Mouse (Mus musculus) embryo, embryonic 10.5 days (tissue): Measurements from ENCODE around the gene Olfr811.

ENCODE experiments used
- DNase-seq: peaks from one replicate; pipeline ENCODE4 v3.0.0-alpha.2; 2015; ENCODE audit warnings: low spot score

Olfr811 gene

DNA sequence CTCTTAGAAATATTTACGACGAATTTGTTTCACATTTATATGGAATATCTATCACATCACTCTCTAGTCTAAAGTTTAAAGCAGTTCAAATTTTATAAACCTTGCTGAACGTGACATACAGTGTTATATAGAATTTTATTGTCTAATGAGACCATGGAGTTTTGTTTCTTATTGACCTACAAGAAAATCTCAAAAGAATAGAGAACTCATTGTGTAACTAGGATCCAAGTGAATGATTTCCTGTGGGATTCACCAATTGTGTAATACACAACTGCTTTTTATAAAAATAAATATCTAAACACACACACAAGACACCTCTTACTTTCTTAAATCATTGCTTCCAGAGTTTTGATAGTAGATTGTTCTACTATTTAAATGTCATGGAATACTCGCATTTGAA is at the start of gene Olfr811:
Gene Olfr811 (minus strand): TSS at position 101 of the 400 bp plus-strand sequence.
- no peak for DNase-seq

DNA sequence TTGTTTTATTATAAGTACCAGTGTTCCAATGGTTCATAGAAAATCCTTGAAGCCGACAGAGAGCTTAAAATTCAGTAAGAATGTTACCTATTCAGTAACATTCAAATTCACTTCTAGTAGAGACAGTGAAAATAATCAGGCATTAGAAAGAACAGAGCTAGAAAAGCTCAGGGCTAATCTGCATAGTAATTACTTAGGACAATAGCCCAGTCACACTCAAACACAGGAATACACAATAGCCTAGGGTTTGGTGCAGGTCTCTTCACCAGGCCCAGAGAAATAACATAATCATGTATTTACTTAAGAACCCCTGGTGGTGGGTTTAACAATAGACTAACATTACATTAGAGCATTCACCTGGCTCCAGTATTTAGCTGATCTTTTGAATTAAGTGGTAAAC is 43.1 kb upstream of the Olfr811 start:
- DNase-seq = no peak

DNA sequence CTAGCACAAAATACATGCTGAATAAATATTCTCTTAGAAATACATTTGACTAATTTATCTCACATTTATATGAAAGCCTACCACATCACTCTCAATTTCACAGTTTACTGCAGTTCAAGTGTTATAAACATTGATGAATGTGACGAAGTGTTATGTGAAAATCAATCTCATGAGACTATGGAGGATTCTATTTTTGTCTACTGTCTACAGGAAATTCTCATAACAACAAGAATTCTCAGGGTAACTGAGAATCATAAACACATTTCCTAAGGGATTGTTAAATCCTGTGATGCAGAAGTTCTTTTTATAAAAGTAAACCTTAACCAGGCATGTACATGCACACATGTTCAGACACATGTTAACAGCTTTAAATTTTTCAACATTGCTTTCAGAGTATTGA is 41.8 kb upstream of the Olfr811 start, which contains the start of gene Olfr812:
Gene Olfr812 (minus strand): TSS at position 101 of the 400 bp plus-strand sequence.
- no peak for DNase-seq

DNA sequence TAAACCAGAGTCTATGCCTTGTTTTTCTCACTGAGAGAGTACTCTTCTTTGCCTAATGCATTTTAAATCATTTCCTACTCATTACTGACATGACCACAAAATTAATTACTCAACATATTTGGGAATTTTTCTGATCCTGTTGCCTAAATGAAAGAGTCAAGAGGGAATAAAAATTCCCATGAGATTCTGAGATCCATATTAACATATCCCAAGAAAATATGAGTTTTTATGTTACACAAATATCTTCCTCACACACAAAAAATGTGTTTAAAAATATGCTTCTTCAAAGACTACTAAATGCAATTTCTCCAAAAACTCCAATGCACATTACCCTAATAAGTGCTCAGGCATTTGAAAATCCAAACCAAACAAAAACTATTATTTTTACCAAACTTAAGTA is 9.4 kb downstream of the Olfr811 start, which contains the start of gene Olfr810:
Gene Olfr810 (minus strand): TSS at position 101 of the 400 bp plus-strand sequence.
- DNase-seq = no peak

DNA sequence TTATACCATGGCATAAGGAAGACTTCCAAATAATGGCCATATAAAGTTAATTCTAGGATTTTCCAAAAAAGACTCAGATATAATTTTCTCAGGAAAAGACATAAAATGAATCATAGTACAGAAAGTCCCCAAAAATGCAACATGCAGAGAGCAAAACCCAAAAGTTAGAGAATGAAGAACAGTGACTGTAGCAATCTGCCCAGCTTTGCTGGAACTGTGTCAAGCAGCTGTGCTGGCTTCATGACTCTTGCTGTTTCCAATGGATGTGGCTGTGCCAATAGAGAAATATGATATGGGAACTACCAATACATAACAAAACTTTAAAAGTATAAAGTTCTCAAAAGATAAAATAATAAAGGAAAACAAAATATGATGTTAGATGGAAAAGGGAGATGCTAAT is 26.1 kb downstream of the Olfr811 start:
- no peak for DNase-seq

DNA sequence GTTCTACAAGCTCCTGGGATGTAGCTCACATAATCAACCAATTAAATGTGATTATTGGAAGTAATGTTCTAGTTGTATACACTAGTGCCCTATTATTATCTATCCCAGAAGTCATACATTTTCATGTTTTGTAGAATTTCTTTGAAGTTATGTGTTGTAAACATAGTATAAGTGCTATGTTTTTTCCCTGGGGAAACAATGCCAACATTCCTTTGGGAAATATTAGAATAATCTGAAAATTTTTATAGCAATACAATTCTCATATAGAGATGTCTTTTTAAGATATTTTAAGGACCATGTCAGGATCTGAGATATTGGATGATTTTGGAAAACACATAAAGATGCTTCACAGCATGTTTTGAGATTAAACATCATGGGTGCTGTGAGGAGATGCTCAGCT is 29.9 kb downstream of the Olfr811 start, which contains the start of gene Olfr809:
Gene Olfr809 (plus strand): TSS at position 301 of the 400 bp plus-strand sequence.
- DNase-seq = no peak

DNA sequence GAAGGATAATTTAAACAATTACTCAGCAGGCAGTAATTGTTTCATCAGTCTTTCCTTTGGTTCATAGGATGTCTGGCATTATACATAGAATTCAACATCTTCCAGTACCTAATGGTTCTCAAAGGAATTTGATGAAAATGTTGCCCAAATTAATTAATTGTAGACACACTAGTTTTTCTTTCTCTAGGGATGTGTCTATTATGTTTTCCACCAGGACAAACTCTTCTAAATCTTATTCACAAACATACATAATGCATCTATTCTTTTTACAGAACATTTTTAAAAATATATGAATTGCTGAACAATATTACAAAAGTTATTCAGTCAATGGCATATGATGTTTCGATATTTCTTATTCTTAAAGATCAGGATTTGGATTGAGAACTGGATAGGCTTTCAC is 39.0 kb downstream of the Olfr811 start, which contains the start of gene Olfr808:
Gene Olfr808 (plus strand): TSS at position 301 of the 400 bp plus-strand sequence.
- no peak for DNase-seq

DNA sequence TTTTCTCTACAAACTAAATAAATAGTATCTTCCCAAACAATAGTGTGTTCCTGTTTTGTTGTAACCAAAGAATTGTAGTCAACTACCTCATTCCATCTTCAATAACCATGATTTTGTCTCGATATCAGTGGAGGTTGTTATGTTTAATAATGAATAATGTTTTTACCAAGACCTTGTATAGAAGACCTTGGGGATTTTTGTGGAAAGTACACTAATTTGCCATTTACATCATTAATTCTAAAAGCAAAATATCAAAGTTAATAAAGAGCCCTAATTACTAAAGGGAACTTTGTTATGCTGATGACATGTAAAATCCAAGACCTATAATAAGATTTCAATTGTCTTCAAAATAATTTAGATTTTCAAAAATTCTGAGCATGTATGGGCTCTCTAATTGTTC is 46.5 kb downstream of the Olfr811 start, which contains the start of gene Olfr807:
Gene Olfr807 (minus strand): TSS at position 101 of the 400 bp plus-strand sequence.
- DNase-seq = no peak
